Mouse (Mus musculus): Measurements from ENCODE around the gene Ufc1. TPM values are rescaled to one million over a fixed set of nuclear protein-coding genes. Genes with fewer than 3 reads are reported as not detected.

Ufc1 gene
- polyA plus RNA-seq, 1 experiment from 2014 or later, result 77.2 TPM

DNA sequence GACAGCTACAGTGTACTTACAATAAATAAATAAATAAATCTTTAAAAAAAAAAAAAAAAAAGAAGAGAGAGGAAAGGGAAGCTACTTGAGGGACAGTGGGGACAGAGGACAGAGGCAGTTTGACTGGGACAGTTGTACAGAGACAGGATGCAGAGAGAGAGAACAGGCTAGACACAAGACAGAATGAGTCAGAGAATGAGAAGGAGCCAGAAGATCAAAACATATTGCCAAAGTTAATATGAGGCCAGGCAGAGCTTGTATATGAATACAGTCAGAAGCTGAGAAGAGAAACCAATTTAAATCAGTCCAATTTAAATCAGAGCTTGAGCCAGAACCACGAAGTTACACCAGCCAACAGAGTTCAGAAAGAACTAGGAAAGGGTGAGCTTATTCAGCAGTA is 26.5 kb downstream of the Ufc1 start:
- no peaks in the 10 kb centered on the region for H3K27me3 ChIP-seq (replicated peaks)
- ATAC-seq (ENCODE audit: extremely low read depth, insufficient number of reproducible peaks, low FRiP score, low TSS enrichment), result no peak
- no peak overlapping the region for H3K4me2 ChIP-seq
- peaks cover 27% of the 10 kb centered on the region for H3K4me1 ChIP-seq
- no peak overlapping the region for H3K27ac ChIP-seq (replicated peaks)
- 68% methylated on average over 1 of the region's 1 CpGs for whole genome bisulfite sequencing
- no peak overlapping the region for H3K9ac ChIP-seq
- H3K9me3 ChIP-seq, result no peaks in the 10 kb centered on the region
- H3K36me3 ChIP-seq, result peaks cover 17% of the 10 kb centered on the region
- H3K4me3 ChIP-seq, result no peak overlapping the region

DNA sequence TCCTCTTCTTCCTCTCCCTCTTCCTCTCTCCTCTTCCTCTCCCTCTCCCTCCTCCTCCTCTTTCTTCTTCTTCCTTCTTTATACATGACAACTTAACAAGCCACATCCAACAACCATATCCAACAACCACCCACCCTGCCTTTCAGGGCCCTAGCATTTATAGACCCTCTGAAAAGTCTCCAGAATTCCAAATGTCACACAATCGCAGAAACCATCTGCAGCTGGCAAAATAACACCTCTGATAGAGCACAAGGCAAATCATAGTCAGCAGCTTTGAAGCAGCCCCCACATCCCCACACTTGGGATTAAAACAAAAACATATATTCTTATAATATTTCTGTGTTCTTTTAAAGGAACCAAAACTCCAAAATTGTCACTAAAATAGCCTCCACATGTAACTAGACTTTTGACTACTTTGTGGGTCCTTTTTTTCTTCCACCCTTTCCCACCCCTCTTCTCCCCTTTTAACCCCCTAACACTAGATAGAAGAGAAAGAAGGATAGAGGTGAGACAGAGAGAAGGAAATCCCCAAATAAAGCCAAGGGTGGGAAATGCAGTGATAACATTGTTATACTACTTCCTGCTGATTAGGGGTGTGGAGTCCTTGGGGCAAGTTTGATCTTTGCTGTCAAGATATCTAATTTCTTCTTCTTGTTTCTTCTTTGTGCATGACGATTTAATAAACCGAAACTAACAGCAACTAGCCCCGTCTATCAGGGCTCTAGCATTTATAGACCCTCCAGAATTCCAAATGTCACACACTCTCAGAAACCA is 28.7 kb downstream of the Ufc1 start:
- H3K36me3 ChIP-seq, result no peaks in the 10 kb centered on the region
- ATAC-seq (ENCODE audit: extremely low read depth, insufficient number of reproducible peaks, low FRiP score, low TSS enrichment), result no peak
- no peak overlapping the region for H3K4me2 ChIP-seq
- 42% methylated on average over 4 of the region's 4 CpGs for WGBS
- peak overlapping the region; percentile 17; the same call in 1 of the 2 replicates for H3K27ac ChIP-seq (replicated peaks)
- H3K4me1 ChIP-seq, result peaks cover 27% of the 10 kb centered on the region
- no peaks in the 10 kb centered on the region for H3K27me3 ChIP-seq (replicated peaks)
- no peaks in the 10 kb centered on the region for H3K9me3 ChIP-seq
- no peak overlapping the region; the same call in 1 of the 2 replicates for H3K9ac ChIP-seq
- H3K4me3 ChIP-seq, result no peak overlapping the region

DNA sequence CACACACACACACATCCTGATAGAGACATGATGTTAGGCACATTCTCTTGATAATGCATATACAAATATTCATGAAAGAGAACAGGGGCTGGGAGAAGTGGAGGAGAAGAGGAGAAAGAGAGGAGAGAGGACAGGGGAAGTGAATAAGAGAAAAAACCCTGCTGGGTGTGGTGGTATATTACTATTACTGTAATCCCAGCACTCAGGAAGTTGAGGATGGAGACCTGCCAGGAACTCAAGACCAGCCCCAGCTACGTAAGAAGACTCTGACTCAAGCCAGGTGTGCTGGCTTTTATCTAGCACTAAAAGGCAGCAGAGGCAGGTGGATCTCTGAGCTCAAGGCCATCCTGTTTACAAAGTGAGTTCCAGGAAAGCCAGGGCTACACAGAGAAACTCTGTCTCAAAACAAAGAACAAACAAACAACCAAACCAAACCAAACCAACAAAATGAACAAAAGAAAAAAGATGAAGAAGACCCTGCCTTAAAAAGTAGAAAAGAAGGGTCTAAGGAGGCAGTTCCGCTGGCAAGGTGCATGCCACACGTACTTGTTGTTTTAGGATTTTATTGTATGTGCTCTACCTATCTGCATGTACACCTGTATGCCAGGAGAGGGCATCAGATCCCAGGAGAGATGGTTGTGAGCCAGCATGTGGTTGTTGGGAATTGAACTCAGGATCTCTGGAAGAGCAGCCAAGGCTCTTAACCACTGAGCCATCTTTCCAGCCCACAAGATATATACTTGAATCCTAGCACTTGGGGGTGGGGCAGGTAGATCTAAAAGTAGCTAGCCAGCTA is 31.0 kb downstream of the Ufc1 start:
- H3K36me3 ChIP-seq, result no peaks in the 10 kb centered on the region
- H3K9me3 ChIP-seq, result no peaks in the 10 kb centered on the region
- H3K27me3 ChIP-seq (replicated peaks), result no peaks in the 10 kb centered on the region
- WGBS, result 70% methylated on average over 3 of the region's 3 CpGs
- H3K4me3 ChIP-seq, result no peak overlapping the region
- peak overlapping the region; percentile 67 for H3K4me2 ChIP-seq
- peak overlapping the region; percentile 6; the same call in 1 of the 2 replicates for H3K9ac ChIP-seq
- peaks cover 16% of the 10 kb centered on the region for H3K4me1 ChIP-seq
- peak overlapping the region; percentile 93 for H3K27ac ChIP-seq (replicated peaks)
- no peak for ATAC-seq (ENCODE audit: extremely low read depth, insufficient number of reproducible peaks, low FRiP score, low TSS enrichment)

DNA sequence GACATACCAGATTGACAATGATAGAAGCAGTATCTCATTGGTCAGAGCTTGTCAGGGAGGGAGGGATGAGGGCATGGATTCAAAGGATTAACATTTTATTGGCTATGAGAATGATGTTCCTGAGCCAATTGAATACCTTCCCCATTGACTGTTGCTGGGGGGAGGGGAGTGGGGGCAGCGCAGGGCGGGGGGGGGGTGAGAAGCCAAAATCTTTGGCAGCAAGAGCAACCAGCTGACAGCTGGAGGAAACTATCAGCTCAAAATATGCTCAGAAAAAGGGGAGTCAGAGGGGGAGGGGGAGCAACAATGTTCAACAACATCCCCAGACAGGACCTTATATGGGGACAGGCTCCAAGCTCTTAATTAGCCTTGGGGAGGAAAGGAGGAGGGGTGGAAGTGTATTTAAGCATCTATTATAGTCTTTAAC is 31.6 kb downstream of the Ufc1 start:
- Histone ChIP-seq H3K9me3 (no peaks in the 10 kb centered on the region), H3K4me3 (peak overlapping the region; percentile 41), H3K4me2 (peak overlapping the region; percentile 67), H3K4me1 (peaks cover 16% of the 10 kb centered on the region), H3K27ac (replicated peaks) (peak overlapping the region; percentile 93), H3K36me3 (no peaks in the 10 kb centered on the region), H3K27me3 (replicated peaks) (no peaks in the 10 kb centered on the region), H3K9ac (peak overlapping the region; percentile 6; the same call in 1 of the 2 replicates)
- 0% methylated on average over 2 of the region's 2 CpGs for WGBS
- peak; percentile 68; the same call in 1 of the 2 replicates for ATAC-seq (ENCODE audit: extremely low read depth, insufficient number of reproducible peaks, low FRiP score, low TSS enrichment)

DNA sequence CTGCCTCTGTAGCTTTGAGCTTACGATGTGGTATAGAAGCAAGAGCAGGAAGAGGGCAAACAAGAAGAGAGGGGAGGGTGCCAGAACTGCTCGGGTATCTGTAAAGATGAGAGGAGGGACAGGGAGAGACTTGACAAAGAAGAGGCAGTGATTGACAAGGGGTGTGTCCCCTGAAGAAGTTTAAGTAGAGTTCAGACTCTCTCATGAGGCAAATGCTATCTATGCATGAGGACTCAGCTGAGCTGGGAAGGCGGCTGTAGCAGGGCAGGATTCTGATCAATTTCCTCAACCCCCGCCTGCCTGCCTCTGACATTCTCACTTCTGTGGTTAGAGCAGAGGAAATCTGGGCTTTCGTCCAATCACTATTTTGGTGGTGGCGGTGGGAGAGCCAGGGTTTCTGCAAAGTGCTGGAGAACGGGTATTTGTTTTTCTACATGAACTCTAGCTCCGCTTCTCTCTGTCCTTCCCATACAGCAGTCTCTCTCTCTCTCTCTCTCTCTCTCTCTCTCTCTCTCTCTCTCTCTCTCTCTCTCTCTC is 32.2 kb downstream of the Ufc1 start:
- peak overlapping the region; percentile 67 for H3K4me2 ChIP-seq
- H3K27me3 ChIP-seq (replicated peaks), result no peaks in the 10 kb centered on the region
- H3K27ac ChIP-seq (replicated peaks), result peak overlapping the region; percentile 93
- peak overlapping the region; percentile 41 for H3K4me3 ChIP-seq
- peaks cover 16% of the 10 kb centered on the region for H3K4me1 ChIP-seq
- ATAC-seq (ENCODE audit: extremely low read depth, insufficient number of reproducible peaks, low FRiP score, low TSS enrichment), result peak; percentile 54; the same call in 1 of the 2 replicates
- no peaks in the 10 kb centered on the region for H3K9me3 ChIP-seq
- 2% methylated on average over 8 of the region's 8 CpGs for WGBS
- H3K9ac ChIP-seq, result peak overlapping the region; percentile 74
- H3K36me3 ChIP-seq, result no peaks in the 10 kb centered on the region

DNA sequence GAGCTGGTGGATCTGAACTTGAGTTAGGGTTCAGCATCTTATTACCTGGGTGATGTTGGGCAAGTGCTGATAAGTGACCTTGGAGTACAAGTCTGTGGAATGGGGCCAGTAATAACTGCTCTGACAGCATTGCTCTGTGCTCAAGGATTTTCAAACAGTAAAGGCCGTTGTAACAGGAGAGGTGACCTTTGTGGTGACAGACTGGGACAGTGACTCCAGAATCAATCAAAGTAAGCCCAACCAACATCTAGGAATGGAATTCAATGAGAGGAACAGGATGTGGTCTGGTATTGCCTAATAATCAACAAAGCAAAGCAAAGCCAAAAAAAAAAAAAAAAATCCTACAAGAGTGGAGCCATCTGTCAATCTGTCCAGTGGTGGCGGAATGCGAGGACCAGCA is 34.5 kb downstream of the Ufc1 start:
- Histone ChIP-seq H3K4me1 (peaks cover 16% of the 10 kb centered on the region), H3K9me3 (no peaks in the 10 kb centered on the region), H3K27ac (replicated peaks) (no peak overlapping the region), H3K9ac (no peak overlapping the region), H3K27me3 (replicated peaks) (no peaks in the 10 kb centered on the region), H3K36me3 (no peaks in the 10 kb centered on the region), H3K4me2 (no peak overlapping the region), H3K4me3 (no peak overlapping the region)
- WGBS, result 66% methylated on average over 3 of the region's 3 CpGs
- no peak for ATAC-seq (ENCODE audit: extremely low read depth, insufficient number of reproducible peaks, low FRiP score, low TSS enrichment)

DNA sequence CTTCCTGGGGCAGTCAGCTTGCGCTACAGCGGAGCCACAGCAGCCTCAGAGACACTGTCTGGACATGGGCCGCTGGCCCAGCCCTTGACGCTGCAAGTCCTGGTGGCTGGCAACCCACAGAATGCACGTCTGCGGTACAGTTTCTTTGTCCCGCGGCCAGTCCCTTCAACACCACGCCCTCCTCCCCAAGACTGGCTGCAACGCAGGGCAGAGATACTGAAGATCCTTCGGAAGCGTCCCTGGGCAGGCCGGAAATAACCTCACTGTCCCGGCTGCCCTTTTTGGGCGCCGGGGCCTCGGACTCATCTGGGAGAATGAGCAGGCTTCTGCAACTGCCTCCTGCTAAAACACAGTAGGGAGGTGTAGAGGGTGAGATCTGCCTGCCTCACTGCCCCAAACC is 35.9 kb downstream of the Ufc1 start:
- Histone ChIP-seq H3K9ac (peak overlapping the region; percentile 33; the same call in 1 of the 2 replicates), H3K9me3 (no peaks in the 10 kb centered on the region), H3K36me3 (0 out of 2 replicates have a peak, but pooled peaks cover 4% of the 10 kb centered on the region), H3K4me2 (peak overlapping the region; percentile 38), H3K4me3 (no peak overlapping the region), H3K27me3 (replicated peaks) (no peaks in the 10 kb centered on the region), H3K27ac (replicated peaks) (no peak overlapping the region), H3K4me1 (peaks cover 16% of the 10 kb centered on the region)
- 55% methylated on average over 17 of the region's 17 CpGs for WGBS
- no peak for ATAC-seq (ENCODE audit: extremely low read depth, insufficient number of reproducible peaks, low FRiP score, low TSS enrichment)

DNA sequence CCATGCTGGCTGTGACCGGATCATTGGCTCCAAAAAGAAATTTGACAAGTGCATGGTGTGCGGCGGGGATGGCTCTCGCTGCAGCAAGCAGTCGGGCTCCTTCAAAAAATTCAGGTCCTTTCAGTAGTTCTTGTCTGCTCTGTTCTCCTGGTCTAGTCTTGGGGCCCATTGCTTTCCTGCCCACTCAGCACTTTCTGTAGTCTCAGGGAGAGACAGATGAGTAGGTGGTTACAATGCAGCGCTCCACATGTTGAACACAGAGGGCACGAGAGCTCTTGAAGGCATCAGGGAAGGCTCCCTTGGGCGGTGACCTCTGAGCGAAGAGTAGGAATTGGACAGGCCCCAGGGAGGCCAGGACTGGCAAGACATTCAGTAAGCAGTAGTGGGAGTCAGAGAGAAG is 37.0 kb downstream of the Ufc1 start:
- no peak overlapping the region for H3K27ac ChIP-seq (replicated peaks)
- H3K9ac ChIP-seq, result no peak overlapping the region
- H3K27me3 ChIP-seq (replicated peaks), result peaks cover 3% of the 10 kb centered on the region; the same call in 1 of the 2 replicates
- H3K4me2 ChIP-seq, result no peak overlapping the region
- H3K4me1 ChIP-seq, result peaks cover 8% of the 10 kb centered on the region
- H3K36me3 ChIP-seq, result 0 out of 2 replicates have a peak, but pooled peaks cover 4% of the 10 kb centered on the region
- no peaks in the 10 kb centered on the region for H3K9me3 ChIP-seq
- 73% methylated on average over 9 of the region's 9 CpGs for WGBS
- ATAC-seq (ENCODE audit: extremely low read depth, insufficient number of reproducible peaks, low FRiP score, low TSS enrichment), result no peak
- no peak overlapping the region for H3K4me3 ChIP-seq

DNA sequence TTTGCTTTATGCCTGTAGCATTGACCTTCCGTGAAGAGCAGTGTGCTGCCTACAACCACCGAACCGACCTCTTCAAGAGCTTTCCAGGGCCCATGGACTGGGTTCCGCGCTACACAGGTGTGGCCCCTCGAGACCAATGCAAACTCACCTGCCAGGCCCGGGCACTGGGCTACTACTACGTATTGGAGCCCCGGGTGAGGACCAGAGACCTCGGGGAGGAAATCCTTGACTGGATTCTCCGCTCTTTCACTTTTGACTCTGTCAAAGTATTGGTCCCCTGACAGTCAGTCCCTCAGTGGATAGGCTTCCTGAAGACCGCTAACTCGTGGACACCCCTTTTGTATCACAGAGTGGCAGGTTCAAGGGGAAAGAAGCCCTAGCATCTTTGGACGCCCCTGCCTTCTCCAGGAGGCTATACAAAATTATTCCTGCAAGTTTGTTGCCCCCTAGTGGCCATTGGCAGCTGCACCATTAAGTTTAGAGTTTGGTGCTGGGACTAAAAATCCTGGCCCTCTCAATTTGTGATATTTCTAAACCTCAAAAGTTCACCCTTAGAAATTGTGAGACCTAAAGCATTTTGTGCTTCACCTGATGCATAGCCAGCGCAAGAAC is 37.8 kb downstream of the Ufc1 start:
- Histone ChIP-seq H3K27ac (replicated peaks) (no peak overlapping the region), H3K27me3 (replicated peaks) (peaks cover 4% of the 10 kb centered on the region; the same call in 1 of the 2 replicates), H3K4me3 (no peak overlapping the region), H3K4me1 (peaks cover 9% of the 10 kb centered on the region), H3K9me3 (no peaks in the 10 kb centered on the region), H3K36me3 (0 out of 2 replicates have a peak, but pooled peaks cover 4% of the 10 kb centered on the region), H3K9ac (no peak overlapping the region; the same call in 1 of the 2 replicates), H3K4me2 (no peak overlapping the region)
- ATAC-seq (ENCODE audit: extremely low read depth, insufficient number of reproducible peaks, low FRiP score, low TSS enrichment), result no peak
- WGBS, result 59% methylated on average over 15 of the region's 15 CpGs

DNA sequence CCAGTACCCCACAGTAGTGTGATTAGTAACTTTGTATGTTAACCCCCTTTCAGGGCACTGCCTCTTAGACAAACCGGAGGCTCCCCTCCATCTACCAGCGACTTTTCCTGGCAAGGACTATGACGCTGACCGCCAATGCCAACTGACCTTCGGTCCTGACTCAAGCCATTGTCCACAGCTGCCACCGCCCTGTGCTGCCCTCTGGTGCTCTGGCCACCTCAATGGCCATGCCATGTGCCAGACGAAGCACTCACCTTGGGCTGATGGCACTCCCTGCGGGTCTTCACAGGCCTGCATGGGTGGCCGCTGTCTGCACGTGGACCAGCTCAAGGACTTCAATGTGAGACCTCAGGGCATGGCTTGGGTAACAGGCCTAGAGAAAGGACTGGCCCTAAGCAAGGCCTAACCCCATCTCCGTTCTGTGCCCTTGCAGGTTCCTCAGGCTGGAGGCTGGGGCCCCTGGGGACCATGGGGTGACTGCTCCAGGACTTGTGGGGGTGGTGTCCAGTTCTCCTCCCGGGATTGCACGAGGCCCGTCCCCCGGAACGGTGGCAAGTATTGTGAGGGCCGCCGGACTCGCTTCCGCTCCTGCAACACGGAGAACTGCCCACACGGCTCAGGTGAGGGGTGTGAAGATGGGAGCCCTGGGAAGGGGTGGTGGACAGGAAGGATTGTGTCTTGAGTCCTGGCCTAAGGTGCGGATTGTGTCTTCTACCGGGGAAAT is 38.6 kb downstream of the Ufc1 start:
- Histone ChIP-seq H3K27me3 (replicated peaks) (peaks cover 4% of the 10 kb centered on the region; the same call in 1 of the 2 replicates), H3K4me3 (no peak overlapping the region), H3K4me2 (no peak overlapping the region), H3K9me3 (no peaks in the 10 kb centered on the region), H3K4me1 (peaks cover 15% of the 10 kb centered on the region), H3K9ac (no peak overlapping the region), H3K27ac (replicated peaks) (no peak overlapping the region), H3K36me3 (0 out of 2 replicates have a peak, but pooled peaks cover 4% of the 10 kb centered on the region)
- 84% methylated on average over 24 of the region's 24 CpGs for WGBS
- ATAC-seq (ENCODE audit: extremely low read depth, insufficient number of reproducible peaks, low FRiP score, low TSS enrichment), result no peak
